Mouse (Mus musculus) naive thymus-derived CD4-positive, alpha-beta T cell, adult 2 months (primary cell): Measurements from ENCODE around the gene Calcoco1.
"Not testable (repeated sequence)": the region's sequence is repeated elsewhere in the genome, so short reads cannot be mapped to it uniquely, and the experiment has no call there.

Experiments
- DNase-seq: peaks from one replicate; pipeline ENCODE4 v3.0.0-alpha.2; 2011; ENCODE audit warnings: low read depth

Gene Calcoco1

GRCm38 (mm10) chr15:102692321-102692804 lies 29.6 kb downstream of the Calcoco1 start:
- DNase-seq, result no peak

GRCm38 (mm10) chr15:102685791-102686190 lies 36.2 kb downstream of the Calcoco1 start:
- no peak for DNase-seq

GRCm38 (mm10) chr15:102683670-102684069 lies 38.3 kb downstream of the Calcoco1 start:
- no peak for DNase-seq

- DNase-seq, result no peak
Measured at GRCm38 (mm10) chr15:102676345-102676744, 45.6 kb downstream of the Calcoco1 start.

GRCm38 (mm10) chr15:102673548-102673947 lies 48.4 kb downstream of the Calcoco1 start:
- no peak for DNase-seq

GRCm38 (mm10) chr15:102672215-102673071 lies 49.5 kb downstream of the Calcoco1 start, which contains the start of gene Atp5g2:
Atp5g2 (minus strand) TSS chr15:102672352.
- peak; percentile 34 for DNase-seq

- DNase-seq, result peak; percentile 63
Measured at GRCm38 (mm10) chr15:102671721-102672214, 50.2 kb downstream of the Calcoco1 start.

- DNase-seq, result peak; percentile 99
Measured at GRCm38 (mm10) chr15:102670767-102671575, 51.0 kb downstream of the Calcoco1 start.

GRCm38 (mm10) chr15:102670281-102670680 lies 51.7 kb downstream of the Calcoco1 start:
- no peak for DNase-seq

- no peak for DNase-seq
Measured at GRCm38 (mm10) chr15:102669571-102669970, 52.4 kb downstream of the Calcoco1 start.

GRCm38 (mm10) chr15:102665494-102665893 lies 56.5 kb downstream of the Calcoco1 start:
- peak; percentile 79 for DNase-seq

GRCm38 (mm10) chr15:102663825-102664224 lies 58.2 kb downstream of the Calcoco1 start:
- no peak for DNase-seq

- DNase-seq, result not testable (repeated sequence)
Measured at GRCm38 (mm10) chr15:102662601-102663000, 59.4 kb downstream of the Calcoco1 start.

- DNase-seq, result no peak
Measured at GRCm38 (mm10) chr15:102657926-102658381, 64.0 kb downstream of the Calcoco1 start.
